Mouse (Mus musculus): Measurements from ENCODE around the gene Galk2. TPM values are rescaled to one million over a fixed set of nuclear protein-coding genes. Genes with fewer than 3 reads are reported as not detected.

The Galk2 gene
- total RNA-seq, 2 experiments from 2014 or later: 3.1 to 3.2 TPM

DNA sequence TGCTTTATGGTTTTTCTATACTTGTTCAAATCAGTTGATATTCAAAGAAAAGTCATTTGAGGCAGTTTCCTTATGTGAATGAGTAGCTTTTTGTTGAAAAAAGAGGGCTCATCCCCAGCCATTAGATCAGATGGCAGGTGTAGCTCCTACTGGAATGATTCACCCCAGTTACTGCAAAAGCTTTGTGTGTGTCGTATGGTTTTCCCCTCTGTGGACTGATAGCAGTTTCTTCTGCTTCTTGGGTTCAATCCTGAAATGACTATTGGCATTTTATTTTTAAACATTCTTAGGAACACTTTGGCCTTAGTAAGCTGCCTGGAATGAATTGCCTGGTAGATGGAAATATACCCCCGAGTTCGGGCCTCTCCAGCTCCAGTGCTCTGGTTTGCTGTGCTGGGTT lies 37.4 kb downstream of the Galk2 start:
- no peak for DNase-seq (ENCODE audit: low spot score)

DNA sequence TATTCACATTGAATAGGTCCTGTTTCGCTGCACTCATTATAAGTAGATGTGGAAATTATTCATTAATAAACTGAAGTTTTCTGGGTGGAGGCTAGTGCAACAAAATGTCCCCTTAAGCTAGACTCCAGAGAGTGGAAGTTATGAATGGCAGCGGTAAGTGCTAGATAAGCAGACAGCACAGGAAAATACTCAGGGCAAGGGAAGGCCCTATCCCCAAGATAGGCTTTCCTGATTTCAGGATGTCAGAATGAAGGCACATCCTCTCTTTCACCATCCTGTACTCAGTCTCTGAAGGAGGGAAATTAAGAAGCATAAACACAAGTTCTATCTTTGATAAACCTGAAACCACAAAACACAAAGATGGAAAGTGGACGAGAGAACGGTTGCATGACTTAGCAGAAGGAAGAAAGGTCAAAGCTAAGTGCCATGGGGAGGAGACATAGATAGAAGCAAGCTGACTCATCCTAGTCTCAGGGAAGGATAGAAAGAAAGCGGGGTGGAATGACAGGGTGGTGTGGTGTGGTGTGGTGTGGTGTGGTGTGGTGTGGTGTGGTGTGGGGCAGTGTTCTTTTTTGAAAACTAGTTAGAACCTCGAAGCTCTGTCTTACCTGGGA lies 42.0 kb downstream of the Galk2 start:
- DNase-seq (ENCODE audit: low spot score): no peak

- DNase-seq (ENCODE audit: low spot score): no peak
These were observed 42.5 kb downstream of the Galk2 start for GRCm38 (mm10) chr2:125901426-125901825.

GRCm38 (mm10) chr2:125906407-125907066 lies 47.6 kb downstream of the Galk2 start:
- no peak for DNase-seq (ENCODE audit: low spot score)

GRCm38 (mm10) chr2:125907580-125908255 lies 48.8 kb downstream of the Galk2 start:
- DNase-seq (ENCODE audit: low spot score): no peak

DNA sequence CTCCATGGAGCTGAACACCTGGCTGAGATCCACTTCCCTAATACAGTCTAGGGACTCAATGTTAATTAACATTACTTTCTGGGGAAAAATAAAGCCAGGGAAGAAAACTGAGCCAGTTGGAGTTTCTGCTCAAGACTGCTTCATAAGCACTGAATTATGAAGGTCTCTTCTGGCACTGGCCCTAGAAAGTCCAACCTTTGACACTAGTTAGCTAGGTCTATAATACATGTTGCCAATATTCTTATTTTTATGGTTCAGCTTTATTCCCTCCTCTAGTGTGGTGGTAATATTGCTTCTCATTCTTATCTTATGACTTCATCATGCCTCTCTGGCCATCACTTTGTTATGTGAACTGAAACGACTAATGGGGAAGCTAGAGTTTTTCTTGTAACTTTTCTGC lies 55.3 kb downstream of the Galk2 start:
- no peak for DNase-seq (ENCODE audit: low spot score)

GRCm38 (mm10) chr2:125914713-125915112 lies 55.8 kb downstream of the Galk2 start:
- no peak for DNase-seq (ENCODE audit: low spot score)

- DNase-seq (ENCODE audit: low spot score): no peak
These were observed 57.9 kb downstream of the Galk2 start for GRCm38 (mm10) chr2:125916652-125917296.

- no peak for DNase-seq (ENCODE audit: low spot score)
These were observed 58.4 kb downstream of the Galk2 start for GRCm38 (mm10) chr2:125917297-125917679.

DNA sequence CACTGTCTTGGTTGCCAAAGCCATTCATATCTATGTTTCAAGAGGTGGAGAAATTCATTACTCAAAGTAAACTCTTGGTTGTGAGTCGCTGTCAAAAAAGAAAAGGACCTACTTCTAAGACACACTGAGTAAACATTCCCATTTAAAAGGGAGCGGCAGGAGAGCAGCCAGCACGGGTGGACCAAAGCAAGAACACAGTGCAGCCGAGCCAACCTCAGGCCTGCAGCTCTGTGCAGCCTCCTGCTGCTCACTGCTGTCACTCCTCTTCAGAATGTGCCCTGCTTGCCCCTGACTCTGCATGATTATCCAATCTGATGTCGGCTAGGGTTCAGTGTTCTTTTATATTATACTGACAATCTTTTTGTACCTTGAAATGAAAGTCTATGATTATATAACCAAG lies 62.4 kb downstream of the Galk2 start:
- no peak for DNase-seq (ENCODE audit: low spot score)

- no peak for DNase-seq (ENCODE audit: low spot score)
These were observed 63.2 kb downstream of the Galk2 start for GRCm38 (mm10) chr2:125922149-125922548.

GRCm38 (mm10) chr2:125922877-125923276 lies 64.0 kb downstream of the Galk2 start:
- DNase-seq (ENCODE audit: low spot score): peak; percentile 30

DNA sequence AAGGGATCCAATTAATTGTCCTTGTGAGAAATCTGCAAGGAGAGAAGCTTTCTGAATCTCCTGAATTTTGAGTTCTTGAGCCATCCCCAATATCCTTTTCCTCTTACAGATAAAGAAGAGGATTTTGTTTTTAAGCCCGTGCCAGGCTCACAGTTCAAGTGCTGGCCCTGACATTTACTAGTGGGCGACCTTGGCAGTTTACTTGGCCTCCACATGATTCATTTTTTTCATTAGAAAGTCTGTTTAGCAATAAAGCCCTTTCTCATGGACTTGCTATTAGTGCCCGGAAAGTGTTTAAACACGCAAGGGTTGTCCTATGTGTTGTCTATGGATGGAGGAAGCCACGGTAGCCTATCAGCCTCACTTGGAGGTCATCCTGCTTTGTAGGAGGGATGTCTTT lies 64.4 kb downstream of the Galk2 start:
- no peak for DNase-seq (ENCODE audit: low spot score)

DNA sequence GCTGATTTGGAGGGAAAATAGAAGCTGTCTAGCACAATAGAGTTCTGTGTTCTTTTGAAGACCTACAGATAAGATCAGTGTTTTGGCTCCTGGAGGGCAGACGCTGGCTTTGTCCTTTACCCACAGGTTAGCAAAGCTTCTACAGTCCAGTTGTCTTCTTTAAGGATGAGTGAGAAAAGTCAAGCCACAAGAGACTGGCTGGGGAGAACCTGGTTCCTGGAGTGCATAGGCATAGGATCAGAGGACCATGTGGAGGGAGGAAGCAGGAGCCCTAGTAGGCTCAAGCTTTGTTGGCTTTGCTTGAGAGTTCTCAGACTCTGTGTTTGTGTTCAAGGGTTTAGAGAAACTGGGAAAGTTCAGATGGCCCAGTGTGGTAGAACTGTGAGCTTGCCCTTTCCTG lies 65.6 kb downstream of the Galk2 start:
- no peak for DNase-seq (ENCODE audit: low spot score)

- no peak for DNase-seq (ENCODE audit: low spot score)
These were observed 66.2 kb downstream of the Galk2 start for GRCm38 (mm10) chr2:125925081-125925480.

DNA sequence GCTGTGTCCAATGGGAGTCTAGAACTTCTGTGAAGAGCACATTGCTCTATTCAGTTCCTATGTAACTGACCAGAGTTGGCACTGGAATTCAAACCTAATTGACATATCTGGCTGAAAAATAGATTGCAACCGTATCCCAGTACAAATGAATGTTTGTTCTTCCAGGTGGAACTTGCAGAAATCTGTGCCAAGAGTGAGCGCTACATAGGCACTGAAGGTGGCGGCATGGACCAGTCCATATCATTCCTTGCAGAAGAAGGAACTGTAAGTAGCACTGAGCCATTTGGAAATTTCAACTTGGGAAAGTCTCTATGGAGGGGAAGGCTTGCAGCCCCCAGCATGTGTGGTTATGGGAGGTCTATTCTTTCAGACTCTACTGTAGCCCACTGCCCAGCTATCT lies 70.5 kb downstream of the Galk2 start:
- DNase-seq (ENCODE audit: low spot score): no peak

DNA sequence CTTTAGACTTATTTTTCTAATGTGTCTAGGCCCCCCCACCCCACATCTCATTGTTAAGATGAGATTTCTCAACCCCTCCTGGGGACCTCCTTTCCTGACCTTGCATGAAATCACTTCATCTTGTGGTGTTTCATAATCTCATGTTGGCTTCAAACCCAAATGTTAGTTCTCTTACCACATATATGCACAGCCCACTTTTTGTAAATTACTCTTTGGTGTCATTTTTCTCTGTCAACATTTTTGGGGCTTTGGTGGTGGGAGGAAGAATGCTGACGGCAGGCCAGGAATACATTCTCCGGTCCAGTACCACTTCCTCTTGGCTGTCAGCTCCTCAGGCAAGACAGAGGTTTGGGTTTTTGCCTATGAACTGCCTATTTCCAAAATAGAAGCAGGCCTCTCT lies 71.0 kb downstream of the Galk2 start:
- no peak for DNase-seq (ENCODE audit: low spot score)

DNA sequence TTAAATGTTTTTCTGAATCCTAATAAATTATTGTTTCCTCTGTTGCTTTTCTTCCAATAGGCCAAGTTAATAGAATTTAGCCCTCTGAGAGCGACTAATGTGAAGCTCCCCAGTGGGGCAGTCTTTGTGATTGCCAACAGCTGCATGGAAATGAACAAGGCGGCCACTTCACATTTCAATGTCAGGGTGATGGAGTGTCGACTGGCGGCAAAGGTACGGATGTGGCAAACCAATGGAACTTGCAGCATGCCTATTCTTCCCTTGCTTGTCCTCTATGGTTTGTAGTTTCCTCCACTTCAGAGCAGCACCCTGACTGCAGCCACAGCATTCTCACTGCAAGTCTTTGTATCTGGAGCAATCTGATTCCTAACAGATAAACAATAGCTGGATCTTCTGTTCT lies 72.3 kb downstream of the Galk2 start:
- no peak for DNase-seq (ENCODE audit: low spot score)

GRCm38 (mm10) chr2:125932734-125933133 lies 73.8 kb downstream of the Galk2 start:
- DNase-seq (ENCODE audit: low spot score): no peak

- DNase-seq (ENCODE audit: low spot score): no peak
These were observed 75.1 kb downstream of the Galk2 start for GRCm38 (mm10) chr2:125933977-125934376.

DNA sequence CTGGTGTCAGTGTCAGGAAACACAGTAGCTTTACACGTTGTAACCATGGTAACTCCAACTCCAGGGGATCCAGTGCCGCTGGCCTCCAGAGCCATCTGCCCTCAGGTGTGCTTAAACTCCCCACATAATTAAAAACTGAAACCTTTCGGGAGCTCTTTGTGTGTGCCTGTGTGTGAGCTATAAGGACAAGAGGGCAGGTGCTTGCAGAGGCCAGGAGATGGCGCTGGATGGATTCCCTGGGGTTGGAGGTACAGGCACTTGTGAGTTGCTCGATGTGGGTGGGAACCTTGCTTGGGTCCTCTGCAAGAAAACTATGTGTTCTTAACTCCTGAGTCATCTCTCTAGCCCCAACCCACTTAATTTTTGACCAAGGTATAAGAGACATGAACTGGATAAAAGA lies 77.5 kb downstream of the Galk2 start:
- no peak for DNase-seq (ENCODE audit: low spot score)

- no peak for DNase-seq (ENCODE audit: low spot score)
These were observed 80.2 kb downstream of the Galk2 start for GRCm38 (mm10) chr2:125938993-125939642.

All from gastrocnemius, adult 18-20 months (tissue).